Mouse (Mus musculus) hindbrain, postnatal 0 days (tissue): ENCODE data around the gene Nop2. TPM values are rescaled to one million over a fixed set of nuclear protein-coding genes. Genes with fewer than 3 reads are reported as not detected.
A peak's percentile ranks its signal among the peaks of the same experiment; 100 is the strongest.

Experiments used
- ATAC-seq: fragments of 200-750 bp; cut with Nextera tagmentation; 2 replicates; pipeline ENCODE4 v1.8.0; 2017; ENCODE audit warnings: mild to moderate bottlenecking, moderate TSS enrichment, moderate library complexity
- DNase-seq: peaks from one replicate; pipeline ENCODE4 v3.0.0-alpha.2; 2015; ENCODE audit warnings: low spot score
- H3K27ac ChIP-seq: fragments of 300-500 bp; sonication (generic); 2 replicates; pipeline ENCODE4 v1.5.1; 2014; ENCODE audit warnings: mild to moderate bottlenecking
- H3K27me3 ChIP-seq: fragments of 300-500 bp; sonication (generic); 2 replicates; pipeline ENCODE4 v1.6.1; 2014; ENCODE audit warnings: low read length, mixed read lengths; ENCODE audit not compliant: insufficient read depth
- H3K36me3 ChIP-seq: fragments of 300-500 bp; sonication (generic); 2 replicates; pipeline ENCODE4 v1.6.1; 2014; ENCODE audit warnings: low read length, mixed read lengths; ENCODE audit not compliant: insufficient read depth
- H3K4me1 ChIP-seq: fragments of 300-500 bp; sonication (generic); 2 replicates; pipeline ENCODE4 v1.6.1; 2014; ENCODE audit warnings: antibody characterized with exemption, low read length, mixed read lengths; ENCODE audit not compliant: insufficient read depth
- H3K4me2 ChIP-seq: fragments of 300-500 bp; sonication (generic); 2 replicates; pipeline ENCODE4 v1.6.1; 2014; ENCODE audit warnings: low read depth, mild to moderate bottlenecking, low read length, moderate library complexity, mixed read lengths
- H3K4me3 ChIP-seq: fragments of 300-500 bp; sonication (generic); 2 replicates; pipeline ENCODE4 v1.5.1; 2014; ENCODE audit warnings: low read length
- H3K9ac ChIP-seq: fragments of 300-500 bp; sonication (generic); replicated peaks from 2 replicates; pipeline ENCODE4 v1.6.1; 2014; ENCODE audit warnings: mild to moderate bottlenecking, low read length, moderate library complexity, mixed read lengths
- H3K9me3 ChIP-seq: fragments of 300-500 bp; sonication (generic); 2 replicates; pipeline ENCODE4 v1.6.1; 2016; ENCODE audit warnings: low read length, mixed read lengths
- CTCF ChIP-seq: IDR thresholded peaks from 2 replicates; pipeline ENCODE4 v1.5.1; 2016; ENCODE audit warnings: antibody characterized with exemption, control low read depth, low read depth
- WGBS: fragments of 180-500 bp; shearing (Covaris S2); extraction: QIAGEN DNeasy Blood & Tissue Kit; methylation state at CpG from one replicate; pipeline ENCODE4 v1.1.7; 2014; 5-methylcytosine and 5-hydroxymethylcytosine counted together
- polyA plus RNA-seq: library from polyadenylated mRNA; unstranded; fragments of >200 nt; fragmentation: Nextera tagmentation; extraction: Ambion mirVana; gene quantifications from 2 replicates; pipeline ENCODE4 v1.2.1, GENCODE M21; 2015
- total RNA-seq: library from RNA; depleted of rRNA; stranded (reverse); fragments of >200 nt; gene quantifications from 2 replicates; pipeline ENCODE4 v1.2.3, GENCODE M21; 2014

Gene Nop2
- total and polyA plus RNA-seq, 2 experiments from 2014 or later = 34.2 to 37.3 TPM

DNA sequence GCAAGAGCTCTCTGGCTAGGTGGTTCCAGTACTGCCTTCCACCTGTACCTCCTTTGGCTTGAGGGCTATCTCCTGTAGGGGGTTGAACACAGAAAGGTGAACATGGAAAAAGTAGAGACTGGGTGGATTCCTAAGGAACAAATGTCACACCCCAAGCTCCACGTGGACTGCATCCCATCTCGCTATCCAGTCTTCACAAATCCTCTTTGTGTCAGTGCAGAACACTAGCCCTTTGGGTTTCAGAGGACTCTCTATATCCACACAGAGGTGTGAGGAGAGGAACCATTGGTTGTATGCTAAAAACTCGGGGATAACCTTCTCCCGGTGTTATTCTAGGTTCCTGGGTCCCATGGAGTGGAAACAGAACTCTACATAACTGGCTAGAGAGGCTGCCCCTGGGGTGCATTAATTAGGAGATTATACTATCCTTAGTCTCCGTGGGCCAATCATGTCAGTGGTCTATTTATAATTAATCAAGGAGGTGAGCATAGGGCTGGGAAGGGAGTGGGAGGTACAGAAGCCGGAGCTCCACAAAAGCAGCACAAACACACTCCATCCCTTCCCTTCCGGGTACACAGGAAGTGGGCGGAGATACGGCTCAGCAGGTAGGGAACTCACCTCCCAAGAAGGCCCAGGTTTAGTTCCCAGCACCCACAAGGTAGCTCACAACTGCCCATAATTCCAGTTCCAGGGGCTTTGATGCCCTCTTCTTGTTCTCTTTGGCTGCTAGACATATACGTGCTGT lies 41.2 kb upstream of the Nop2 start:
- H3K27me3 ChIP-seq = no peaks in the 10 kb centered on the region
- 55% methylated on average over 10 of the region's 10 CpGs for whole genome bisulfite sequencing
- no peaks in the 10 kb centered on the region for H3K9me3 ChIP-seq
- peaks cover 14% of the 10 kb centered on the region for H3K4me1 ChIP-seq
- peak overlapping the region; percentile 86 for H3K27ac ChIP-seq
- DNase-seq (no peak), ATAC-seq (no peak; the same call in 1 of the 2 replicates)
- H3K4me3 ChIP-seq = no peak overlapping the region
- peak overlapping the region; percentile 41; the same call in 1 of the 2 replicates for H3K9ac ChIP-seq
- TF ChIP-seq CTCF = no peak
- peak overlapping the region; percentile 51 for H3K4me2 ChIP-seq
- H3K36me3 ChIP-seq = no peaks in the 10 kb centered on the region

DNA sequence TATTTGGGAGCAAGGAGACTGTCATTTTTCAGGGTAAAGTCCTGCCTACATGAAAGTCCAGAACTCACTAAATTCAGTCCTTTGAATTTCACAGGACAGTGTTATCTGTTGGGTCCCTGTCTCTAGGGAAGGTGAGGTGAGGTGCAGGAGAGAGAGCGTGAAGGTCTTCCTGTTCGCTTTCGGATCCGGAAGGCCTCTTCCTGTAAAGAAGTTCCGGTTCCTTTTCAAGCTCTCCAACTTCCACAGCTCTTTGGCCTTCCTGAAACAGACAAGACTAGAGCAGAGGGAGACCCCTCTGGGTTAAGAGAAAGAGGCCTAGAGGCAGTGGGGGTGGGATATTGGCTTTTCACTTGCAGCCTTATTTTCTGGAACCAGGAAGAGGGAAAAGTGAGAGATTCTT lies 39.3 kb upstream of the Nop2 start:
- ATAC-seq (no peak), DNase-seq (no peak)
- WGBS = 88% methylated on average over 5 of the region's 5 CpGs
- Histone ChIP-seq H3K4me1 (peaks cover 14% of the 10 kb centered on the region), H3K9me3 (no peaks in the 10 kb centered on the region), H3K27ac (no peak overlapping the region), H3K27me3 (no peaks in the 10 kb centered on the region), H3K4me2 (no peak overlapping the region), H3K9ac (no peak overlapping the region), H3K4me3 (no peak overlapping the region), H3K36me3 (no peaks in the 10 kb centered on the region)
- no peak for TF ChIP-seq CTCF

DNA sequence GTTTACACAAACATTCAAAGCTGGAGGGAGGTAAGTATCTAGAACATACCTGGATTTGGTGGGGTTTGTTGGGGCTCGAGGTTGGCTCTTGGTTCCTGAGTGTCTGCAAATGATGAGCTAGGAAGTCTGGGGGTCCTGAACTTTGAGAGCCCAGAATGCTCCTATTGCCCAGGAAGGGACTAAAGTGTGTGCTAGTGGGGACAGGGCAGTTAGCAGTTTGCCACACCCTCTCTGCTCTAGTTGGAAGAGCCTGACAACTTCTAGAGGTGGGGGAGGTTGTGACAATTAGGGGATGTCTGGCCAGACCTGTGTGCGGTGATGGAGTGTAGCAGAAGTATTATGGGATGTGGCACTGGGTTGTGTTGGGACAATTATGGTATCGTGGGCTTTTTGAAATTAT lies 36.9 kb upstream of the Nop2 start:
- H3K36me3 ChIP-seq = no peaks in the 10 kb centered on the region
- WGBS = 64% methylated on average over 3 of the region's 3 CpGs
- H3K9ac ChIP-seq = no peak overlapping the region
- H3K4me1 ChIP-seq = peaks cover 32% of the 10 kb centered on the region
- no peak for TF ChIP-seq CTCF
- peak overlapping the region; percentile 88 for H3K27ac ChIP-seq
- H3K4me2 ChIP-seq = no peak overlapping the region
- H3K27me3 ChIP-seq = no peaks in the 10 kb centered on the region
- H3K9me3 ChIP-seq = no peaks in the 10 kb centered on the region
- H3K4me3 ChIP-seq = no peak overlapping the region
- DNase-seq (no peak), ATAC-seq (no peak)

- H3K9ac ChIP-seq = peak within 1 kb of the TSS; percentile 74
- peak within 1 kb of the TSS; percentile 92 for H3K4me2 ChIP-seq
- WGBS = under 1% methylated on average over 42 of the region's 45 CpGs
- H3K4me3 ChIP-seq = peak within 1 kb of the TSS; percentile 91
- H3K4me1 ChIP-seq = peaks cover 28% of the 10 kb centered on the region
- DNase-seq (peak; percentile 97), ATAC-seq (peak; percentile 85)
- peak within 1 kb of the TSS; percentile 88 for H3K27ac ChIP-seq
- no peak for TF ChIP-seq CTCF
- H3K36me3 ChIP-seq = peaks cover 4% of the 10 kb centered on the region; the same call in 1 of the 2 replicates
- H3K27me3 ChIP-seq = no peaks in the 10 kb centered on the region
- H3K9me3 ChIP-seq = no peaks in the 10 kb centered on the region
These were observed 36.1 kb upstream of the Nop2 start, which contains the start of gene Chd4 for GRCm38 (mm10) chr6:125095391-125096278. TSS of gene Chd4 (plus strand) at chr6:125095981.

GRCm38 (mm10) chr6:125096279-125096596 lies 35.5 kb upstream of the Nop2 start:
- DNase-seq (no peak), ATAC-seq (peak; percentile 19)
- Histone ChIP-seq H3K27ac (peak overlapping the region; percentile 88), H3K9me3 (no peaks in the 10 kb centered on the region), H3K4me1 (peaks cover 27% of the 10 kb centered on the region), H3K4me3 (peak overlapping the region; percentile 91), H3K27me3 (no peaks in the 10 kb centered on the region), H3K4me2 (peak overlapping the region; percentile 92), H3K36me3 (peaks cover 10% of the 10 kb centered on the region; the same call in 1 of the 2 replicates), H3K9ac (peak overlapping the region; percentile 74)
- no peak for TF ChIP-seq CTCF
- 0% methylated on average over 27 of the region's 32 CpGs for WGBS

- WGBS = 2% methylated on average over 44 of the region's 44 CpGs
- peak overlapping the region; percentile 88 for H3K27ac ChIP-seq
- H3K4me1 ChIP-seq = peaks cover 27% of the 10 kb centered on the region
- TF ChIP-seq CTCF = no peak
- H3K27me3 ChIP-seq = no peaks in the 10 kb centered on the region
- peak overlapping the region; percentile 91 for H3K4me3 ChIP-seq
- peak overlapping the region; percentile 74 for H3K9ac ChIP-seq
- H3K36me3 ChIP-seq = peaks cover 15% of the 10 kb centered on the region
- ATAC-seq (peak; percentile 39), DNase-seq (peak; percentile 68)
- peak overlapping the region; percentile 92 for H3K4me2 ChIP-seq
- H3K9me3 ChIP-seq = no peaks in the 10 kb centered on the region
These were observed 34.9 kb upstream of the Nop2 start for GRCm38 (mm10) chr6:125096597-125097345.
